Comparison of ENCODE assay signal across 10 mouse cellular contexts in the genomic region with DNA sequence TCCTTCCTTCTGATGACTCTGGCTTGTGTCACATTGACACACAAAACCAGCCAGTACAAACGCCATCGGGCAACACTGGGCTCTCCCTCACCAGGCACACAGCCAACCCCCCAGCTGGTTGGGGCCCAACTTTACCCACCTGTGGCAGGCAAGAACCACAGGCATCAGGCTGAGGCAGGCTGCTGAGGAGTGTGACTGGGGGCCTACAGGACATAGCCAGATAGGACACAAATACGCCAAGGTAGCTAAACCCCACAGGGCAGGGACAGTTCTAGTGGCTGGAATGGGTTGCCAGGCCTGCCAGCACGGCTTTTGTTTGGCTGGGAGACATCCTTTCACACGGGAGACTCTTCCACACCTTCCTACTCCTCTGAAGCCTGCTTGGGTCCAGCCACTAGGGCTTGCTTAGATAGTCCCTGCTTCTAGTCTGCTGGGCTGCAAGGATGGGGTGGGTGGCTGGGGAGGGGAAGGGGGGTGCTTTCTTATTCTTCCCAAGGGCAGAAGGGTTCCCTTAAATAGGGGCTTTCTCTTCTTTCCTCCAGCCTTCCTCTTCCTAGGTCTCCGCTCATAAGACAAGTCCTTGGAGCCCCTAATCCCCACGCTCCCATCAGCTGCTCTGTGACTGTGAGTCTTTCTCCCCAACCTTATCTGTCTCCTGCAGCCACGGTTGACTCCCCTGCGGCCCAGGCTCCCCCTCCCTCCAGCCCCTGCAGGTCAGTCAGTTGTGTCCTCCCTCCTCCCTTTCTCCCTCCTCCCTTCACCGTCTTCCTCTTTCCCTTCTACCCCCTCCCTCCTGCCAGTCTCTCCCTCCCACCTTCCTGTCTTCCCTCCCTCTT. TPM values are rescaled to one million over a fixed set of nuclear protein-coding genes. Genes with fewer than 3 reads are reported as not detected.
DNase-seq lines count a peak whose midpoint lies in the region; ATAC-seq and TF ChIP-seq lines count a peak whose summit lies in the region.
"Had no signal": no experiment of that assay in that cellular context is flagged by ENCODE, and none has a peak within 500 bp of the region (broad histone marks: within the 10 kb centered on the region; RNA-seq: fewer than 3 reads in every experiment).

No protein-coding gene starts in this region.

- no peaks in the 10 kb centered on the region for H3K9me3 ChIP-seq in lung, embryonic 14.5 days (ENCODE audit: low read depth, low read length)
- H3K9me3 ChIP-seq in lung, postnatal 0 days (ENCODE audit: low read length) = no peaks in the 10 kb centered on the region
- H3K9me3 ChIP-seq in liver, embryonic 12.5 days (replicated peaks) = no peaks in the 10 kb centered on the region

- H3K4me3 ChIP-seq in lung, embryonic 14.5 days (ENCODE audit: low read depth, low read length) = no peak overlapping the region
- H3K4me3 ChIP-seq in lung, postnatal 0 days (ENCODE audit: low read depth, low read length) = no peak overlapping the region
- H3K4me3 ChIP-seq in liver, embryonic 12.5 days = peak overlapping the region; percentile 27

- ATAC-seq in lung, embryonic 14.5 days (ENCODE audit: insufficient read depth) = peak; percentile 38; the same call in 1 of the 2 replicates
- ATAC-seq in lung, postnatal 0 days = no peak
- peak; percentile 94 for ATAC-seq in liver, embryonic 12.5 days

- no peak for TF ChIP-seq CTCF in lung, embryonic 14.5 days (IDR thresholded peaks at IDR 0.05; ENCODE audit: low read depth)
- no peak for TF ChIP-seq CTCF in lung, postnatal 0 days (IDR thresholded peaks at IDR 0.05)

- 31% methylated on average over 10 of the region's 10 CpGs for WGBS in lung, embryonic 14.5 days
- 35% methylated on average over 10 of the region's 10 CpGs for WGBS in lung, postnatal 0 days
- WGBS in liver, embryonic 12.5 days (ENCODE audit: insufficient replicate concordance) = 14% methylated on average over 10 of the region's 10 CpGs

- no peak overlapping the region for H3K4me2 ChIP-seq in lung, embryonic 14.5 days
- no peak overlapping the region for H3K4me2 ChIP-seq in lung, postnatal 0 days (replicated peaks; ENCODE audit: low read depth, low read length)
- peak overlapping the region; percentile 73 for H3K4me2 ChIP-seq in liver, embryonic 12.5 days

- no peak overlapping the region for H3K9ac ChIP-seq in lung, embryonic 14.5 days
- no peak overlapping the region for H3K9ac ChIP-seq in lung, postnatal 0 days (replicated peaks; ENCODE audit: low read depth)
- H3K9ac ChIP-seq in liver, embryonic 12.5 days = peak overlapping the region; percentile 66

- peak; percentile 39 to 43 for DNase-seq in cerebellum, postnatal 10 days
- DNase-seq in cerebellum, adult 18-20 months = no peak
- no peak for DNase-seq in lung, embryonic 14.5 days
- no peak for DNase-seq in lung, postnatal 0 days (ENCODE audit: low spot score)
- DNase-seq in spleen, postnatal 14 days (ENCODE audit: low spot score in 2 of 2) = peak; percentile 54 to 65
- no peak for DNase-seq in right cerebral cortex, adult 2 months (ENCODE audit: low spot score in 2 of 2)
- no peak for DNase-seq in adrenal gland, adult 2 months
- DNase-seq: heart, adult 11 months had no signal

- TF ChIP-seq EP300 in lung, postnatal 0 days (IDR thresholded peaks at IDR 0.05) = no peak

- no peak overlapping the region for H3K27ac ChIP-seq in lung, embryonic 14.5 days (ENCODE audit: low read depth)
- H3K27ac ChIP-seq in lung, postnatal 0 days (ENCODE audit: low read length) = no peak overlapping the region
- H3K27ac ChIP-seq in liver, embryonic 12.5 days = peak overlapping the region; percentile 95

- peaks cover 2% of the 10 kb centered on the region; the same call in 1 of the 2 replicates for H3K27me3 ChIP-seq in lung, embryonic 14.5 days (ENCODE audit: insufficient read depth, low read length)
- H3K27me3 ChIP-seq in lung, postnatal 0 days (replicated peaks; ENCODE audit: insufficient read depth, low read length) = no peaks in the 10 kb centered on the region
- peaks cover 28% of the 10 kb centered on the region for H3K27me3 ChIP-seq in liver, embryonic 12.5 days (replicated peaks)

- H3K36me3 ChIP-seq in lung, embryonic 14.5 days (ENCODE audit: insufficient read depth) = no peaks in the 10 kb centered on the region
- no peaks in the 10 kb centered on the region for H3K36me3 ChIP-seq in lung, postnatal 0 days (ENCODE audit: insufficient read depth, low read length)
- H3K36me3 ChIP-seq in liver, embryonic 12.5 days = no peaks in the 10 kb centered on the region

- no peaks in the 10 kb centered on the region for H3K4me1 ChIP-seq in lung, embryonic 14.5 days (ENCODE audit: insufficient read depth)
- no peaks in the 10 kb centered on the region for H3K4me1 ChIP-seq in lung, postnatal 0 days (ENCODE audit: insufficient read depth, low read depth, low read length)
- peaks cover 78% of the 10 kb centered on the region for H3K4me1 ChIP-seq in liver, embryonic 12.5 days

RNA-seq across cellular contexts. Expression of gene 6430571L13Rik, which starts 29.1 kb away (rescaled TPM):
- 0.27 and 0.28 TPM in 2 replicates for polyA plus RNA-seq in lung, embryonic 14.5 days (2014; fragmentation: Nextera tagmentation; extraction: Ambion mirVana)
- 0.23 and 0.36 TPM in 2 replicates for polyA plus RNA-seq in lung, postnatal 0 days (2015; fragmentation: Nextera tagmentation; extraction: Ambion mirVana)
- polyA plus RNA-seq in liver, embryonic 12.5 days (2016; fragmentation: Nextera tagmentation; extraction: Ambion mirVana) = 0.06 and 0.10 TPM in 2 replicates
- 1 to 10 TPM in 1 of 2 experiments, under 1 TPM in 1; 0.69 to 1.9 TPM for total RNA-seq in adrenal gland, adult 2 months (2021)
- 1.3 and 1.4 TPM in 2 replicates for polyA plus RNA-seq in adrenal gland, adult 2 months (2012; rRNA removed)

RNA-seq across cellular contexts. Expression of gene Cacna2d2, which starts 29.9 kb away (rescaled TPM):
- polyA plus RNA-seq in lung, embryonic 14.5 days (2014; fragmentation: Nextera tagmentation; extraction: Ambion mirVana) = 0.18 TPM in 1 of 2 replicates, not detected in the other
- polyA plus RNA-seq in lung, postnatal 0 days (2015; fragmentation: Nextera tagmentation; extraction: Ambion mirVana) = 0.04 TPM in 1 of 2 replicates, not detected in the other
- polyA plus RNA-seq in liver, embryonic 12.5 days (2016; fragmentation: Nextera tagmentation; extraction: Ambion mirVana) = 0.02 and 0.13 TPM in 2 replicates
- total RNA-seq in adrenal gland, adult 2 months (2021) = 1 to 10 TPM; 6.9 to 7.1 TPM
- polyA plus RNA-seq in adrenal gland, adult 2 months (2012; rRNA removed) = 12.1 and 14.7 TPM in 2 replicates
- total RNA-seq: liver, adult 2 months had no signal
- polyA plus RNA-seq: liver, adult 2 months had no signal

RNA-seq across cellular contexts. Expression of gene Hemk1, which starts 31.3 kb away (rescaled TPM):
- 9.8 and 11.3 TPM in 2 replicates for polyA plus RNA-seq in lung, embryonic 14.5 days (2014; fragmentation: Nextera tagmentation; extraction: Ambion mirVana)
- polyA plus RNA-seq in lung, postnatal 0 days (2015; fragmentation: Nextera tagmentation; extraction: Ambion mirVana) = 5.9 and 8.3 TPM in 2 replicates
- polyA plus RNA-seq in liver, embryonic 12.5 days (2016; fragmentation: Nextera tagmentation; extraction: Ambion mirVana) = 4.9 and 5.0 TPM in 2 replicates
- 10 to 100 TPM; 17.5 to 17.7 TPM for total RNA-seq in adrenal gland, adult 2 months (2021)
- polyA plus RNA-seq in adrenal gland, adult 2 months (2012; rRNA removed) = 23.5 and 25.5 TPM in 2 replicates

Comparison
In these comparisons a context has a peak if more than half of its experiments do, and no peak if none do; other contexts are left out.
1. DNase-seq: peak in cerebellum, postnatal 10 days (2 of 2) and spleen, postnatal 14 days (2 of 2); none in cerebellum, adult 18-20 months (0 of 2), lung, embryonic 14.5 days (single experiment), lung, postnatal 0 days (single experiment), right cerebral cortex, adult 2 months (0 of 2) and adrenal gland, adult 2 months (single experiment).
2. RNA of gene Cacna2d2, which starts 29.9 kb away (polyA plus RNA-seq): 12.1 to 14.7 TPM in adrenal gland, adult 2 months; 0.04 TPM in lung, postnatal 0 days, 0.18 TPM in lung, embryonic 14.5 days and 0.02 to 0.13 TPM in liver, embryonic 12.5 days; every median in the first group is over 10 times any median in the second.